Mouse (Mus musculus) limb, embryonic 11.5 days (tissue): ENCODE data around the gene Raph1. TPM values are rescaled to one million over a fixed set of nuclear protein-coding genes. Genes with fewer than 3 reads are reported as not detected.
A peak's percentile ranks its signal among the peaks of the same experiment; 100 is the strongest.

ENCODE experiments used
- ATAC-seq: fragments of 200-750 bp; cut with Nextera tagmentation; 2 replicates; pipeline ENCODE4 v1.8.0; 2017; ENCODE audit warnings: low read depth; ENCODE audit not compliant: insufficient number of reproducible peaks, low FRiP score, low TSS enrichment
- DNase-seq: peaks from one replicate; pipeline ENCODE4 v3.0.0-alpha.2; 2015; ENCODE audit warnings: low spot score
- H3K27ac ChIP-seq: fragments of 300-500 bp; sonication (generic); replicated peaks from 2 replicates; pipeline ENCODE4 v1.5.1; 2014; ENCODE audit warnings: low read depth, mild to moderate bottlenecking, low read length
- H3K27me3 ChIP-seq: fragments of 300-500 bp; sonication (generic); 2 replicates; pipeline ENCODE4 v1.6.1; 2014; ENCODE audit warnings: mild to moderate bottlenecking, low read length, mixed read lengths; ENCODE audit not compliant: control insufficient read depth, insufficient read depth
- H3K36me3 ChIP-seq: fragments of 300-500 bp; sonication (generic); 2 replicates; pipeline ENCODE4 v1.6.1; 2014; ENCODE audit warnings: mild to moderate bottlenecking, low read length, moderate library complexity, mixed read lengths; ENCODE audit not compliant: control insufficient read depth, insufficient read depth
- H3K4me1 ChIP-seq: fragments of 300-500 bp; sonication (generic); 2 replicates; pipeline ENCODE4 v1.6.1; 2014; ENCODE audit warnings: low read length, mixed read lengths; ENCODE audit not compliant: control insufficient read depth, insufficient read depth
- H3K4me2 ChIP-seq: fragments of 300-500 bp; sonication (generic); 2 replicates; pipeline ENCODE4 v1.6.1; 2014; ENCODE audit warnings: low read depth, mild to moderate bottlenecking, moderate library complexity; ENCODE audit not compliant: severe bottlenecking
- H3K4me3 ChIP-seq: fragments of 300-500 bp; sonication (generic); 2 replicates; pipeline ENCODE4 v1.5.1; 2014; ENCODE audit warnings: low read depth, low read length
- H3K9ac ChIP-seq: fragments of 300-500 bp; sonication (generic); 2 replicates; pipeline ENCODE4 v1.6.1; 2014; ENCODE audit warnings: mild to moderate bottlenecking, low read length
- H3K9me3 ChIP-seq: fragments of 300-500 bp; sonication (generic); 2 replicates; pipeline ENCODE4 v1.6.1; 2016; ENCODE audit warnings: low read length; ENCODE audit not compliant: control insufficient read depth
- WGBS: fragments of 180-500 bp; shearing (Covaris S2); extraction: QIAGEN DNeasy Blood & Tissue Kit; methylation state at CpG from one replicate; pipeline ENCODE4 v1.1.7; 2014; 5-methylcytosine and 5-hydroxymethylcytosine counted together
- polyA plus RNA-seq: library from polyadenylated mRNA; unstranded; fragments of >200 nt; fragmentation: Nextera tagmentation; extraction: Ambion mirVana; gene quantifications from 2 replicates; pipeline ENCODE4 v1.2.1, GENCODE M21; 2014

The Raph1 gene
- 19.0 and 20.7 TPM in 2 replicates for polyA plus RNA-seq

DNA sequence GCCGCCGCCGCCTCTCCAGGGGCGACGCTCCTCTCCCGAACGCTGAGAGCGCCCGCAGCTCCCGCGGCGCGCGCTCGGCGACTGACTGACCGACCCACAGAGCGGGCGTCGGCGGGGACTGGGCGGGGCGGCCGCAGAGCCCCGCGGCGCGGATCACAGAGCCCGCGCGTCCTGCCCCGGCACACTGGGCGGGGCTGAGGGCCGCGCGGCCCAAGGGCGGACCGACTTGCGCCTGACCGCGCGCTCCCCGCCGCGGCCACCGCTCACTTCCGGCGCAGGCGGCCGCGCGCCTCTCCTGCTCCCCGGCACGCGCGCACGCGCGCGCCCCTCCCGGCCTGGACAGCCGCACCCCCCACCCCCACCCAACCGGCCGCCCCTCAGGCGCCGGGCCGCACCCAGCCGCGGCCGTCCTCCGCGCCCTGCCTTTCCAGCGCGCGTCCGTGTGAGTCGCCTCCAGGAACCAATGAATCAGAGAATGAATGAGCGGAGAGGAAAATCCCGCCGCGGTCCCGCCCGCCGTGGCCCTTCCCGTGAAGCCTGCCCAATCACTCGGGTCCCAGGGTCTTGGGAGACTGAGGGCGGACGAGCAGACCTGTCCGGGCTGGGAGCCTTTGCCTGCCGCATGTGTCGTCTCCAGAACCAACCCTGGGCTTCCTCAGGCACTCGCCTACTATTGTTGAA lies at the start of gene Raph1:
Gene Raph1, minus strand, starts transcription at position 474 of the 681 bp plus-strand sequence.
- peak within 1 kb of the TSS; percentile 53 for H3K27ac ChIP-seq
- peak within 1 kb of the TSS; percentile 84 for H3K4me2 ChIP-seq
- H3K36me3 ChIP-seq: no peaks in the 10 kb centered on the region
- no peaks in the 10 kb centered on the region for H3K27me3 ChIP-seq
- H3K4me3 ChIP-seq: peak within 1 kb of the TSS; percentile 63
- H3K9ac ChIP-seq: peak within 1 kb of the TSS; percentile 71
- H3K9me3 ChIP-seq: no peaks in the 10 kb centered on the region
- under 1% methylated on average over 56 of the region's 92 CpGs for WGBS
- ATAC-seq (peak; percentile 96), DNase-seq (peak; percentile 85)
- no peaks in the 10 kb centered on the region for H3K4me1 ChIP-seq

DNA sequence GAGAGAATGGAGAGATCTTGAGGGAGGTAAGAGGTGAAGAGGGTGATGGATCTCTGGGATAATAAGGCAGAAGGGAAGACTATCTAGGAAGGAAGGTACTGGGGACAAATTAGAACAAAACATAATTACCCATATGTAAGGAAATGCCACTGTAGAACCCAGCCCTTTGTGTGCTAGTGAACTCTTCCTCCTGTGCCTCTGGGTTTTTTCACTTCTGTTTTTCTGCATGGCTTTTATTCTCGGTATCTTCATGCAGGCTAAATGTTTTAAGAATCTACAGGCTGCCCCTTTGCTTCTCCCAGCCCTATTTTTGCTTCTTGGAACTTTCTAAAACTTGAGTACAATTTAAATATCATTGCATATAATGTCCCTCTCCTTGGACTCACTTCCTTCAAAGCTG lies 48.8 kb upstream of the Raph1 start:
- H3K36me3 ChIP-seq: no peaks in the 10 kb centered on the region
- DNase-seq (no peak), ATAC-seq (no peak)
- H3K9me3 ChIP-seq: no peaks in the 10 kb centered on the region
- no peaks in the 10 kb centered on the region for H3K4me1 ChIP-seq
- no peak overlapping the region for H3K4me3 ChIP-seq
- WGBS: 79% methylated on average over 1 of the region's 1 CpGs
- H3K9ac ChIP-seq: no peak overlapping the region
- H3K27ac ChIP-seq: no peak overlapping the region
- no peaks in the 10 kb centered on the region for H3K27me3 ChIP-seq
- H3K4me2 ChIP-seq: no peak overlapping the region

DNA sequence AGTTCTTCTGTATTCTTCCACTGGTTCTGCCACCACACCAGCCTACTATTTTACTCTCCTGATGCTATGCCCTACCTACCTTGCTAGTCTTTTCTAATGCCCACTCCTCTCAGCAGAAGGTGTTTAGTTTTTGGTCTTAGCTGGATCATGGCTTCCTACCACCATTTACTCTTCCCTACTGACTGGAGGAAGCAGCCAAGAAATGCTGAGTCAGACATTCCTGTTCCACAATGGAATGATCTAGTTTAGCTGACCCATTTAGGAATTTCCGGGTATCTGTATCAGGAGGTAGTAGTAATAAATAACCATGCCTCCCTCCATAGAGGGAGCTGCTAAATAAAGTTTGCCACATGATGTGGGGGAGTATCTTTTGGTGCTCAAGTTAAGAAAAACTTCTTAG lies 48.0 kb upstream of the Raph1 start:
- Histone ChIP-seq H3K27me3 (no peaks in the 10 kb centered on the region), H3K36me3 (no peaks in the 10 kb centered on the region), H3K4me3 (no peak overlapping the region), H3K9me3 (no peaks in the 10 kb centered on the region), H3K4me2 (no peak overlapping the region), H3K9ac (no peak overlapping the region), H3K27ac (no peak overlapping the region), H3K4me1 (no peaks in the 10 kb centered on the region)
- no peak for DNase-seq
- no peak for ATAC-seq
- WGBS: 79% methylated on average over 1 of the region's 1 CpGs

DNA sequence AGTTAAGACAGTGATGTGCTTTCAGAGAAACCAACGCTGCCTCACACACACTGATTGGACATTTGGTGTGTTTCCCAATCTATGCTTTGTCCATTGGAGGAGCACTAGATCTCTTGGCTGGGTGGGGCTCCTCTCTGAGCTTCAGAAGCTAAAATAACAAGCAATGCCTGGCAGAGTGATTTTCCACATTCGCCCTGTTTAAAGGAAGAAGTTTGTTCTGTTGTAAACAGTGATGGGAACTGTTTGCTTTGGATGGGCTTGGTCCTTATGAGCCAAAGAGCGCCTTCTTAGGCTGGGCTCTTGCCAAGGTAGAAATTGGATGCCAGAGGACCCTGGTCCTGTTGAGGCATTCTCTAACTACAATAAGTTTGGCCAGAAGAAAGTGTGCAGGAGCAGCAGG lies 45.1 kb upstream of the Raph1 start:
- no peak overlapping the region for H3K27ac ChIP-seq
- no peaks in the 10 kb centered on the region for H3K9me3 ChIP-seq
- 92% methylated on average over 3 of the region's 3 CpGs for WGBS
- ATAC-seq (no peak), DNase-seq (no peak)
- H3K27me3 ChIP-seq: no peaks in the 10 kb centered on the region
- no peak overlapping the region for H3K9ac ChIP-seq
- H3K4me3 ChIP-seq: no peak overlapping the region
- H3K4me2 ChIP-seq: no peak overlapping the region
- H3K36me3 ChIP-seq: no peaks in the 10 kb centered on the region
- no peaks in the 10 kb centered on the region for H3K4me1 ChIP-seq

DNA sequence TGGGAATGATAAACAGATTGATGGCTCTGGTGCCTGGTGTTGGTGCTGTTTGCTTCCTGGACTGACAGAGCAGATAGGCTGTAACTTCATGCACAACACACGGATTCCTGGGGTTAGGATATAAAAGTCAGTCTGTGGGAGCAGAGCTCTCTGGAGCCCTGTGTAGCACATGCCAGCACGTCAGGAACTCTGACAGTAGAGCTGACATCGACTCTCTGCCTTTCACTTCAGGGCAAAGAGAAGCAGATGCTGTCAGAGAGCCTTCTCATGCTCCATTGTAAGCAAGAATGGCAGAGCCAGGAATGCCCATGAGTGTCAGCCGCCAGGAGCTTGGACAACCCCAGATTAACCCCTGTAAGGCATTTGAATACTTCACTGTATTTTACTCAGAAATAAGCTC lies 43.7 kb upstream of the Raph1 start:
- H3K36me3 ChIP-seq: no peaks in the 10 kb centered on the region
- H3K4me1 ChIP-seq: no peaks in the 10 kb centered on the region
- no peak overlapping the region for H3K4me2 ChIP-seq
- H3K9ac ChIP-seq: no peak overlapping the region
- H3K27me3 ChIP-seq: no peaks in the 10 kb centered on the region
- H3K27ac ChIP-seq: no peak overlapping the region
- DNase-seq: no peak
- ATAC-seq: no peak
- 80% methylated on average over 4 of the region's 4 CpGs for WGBS
- H3K9me3 ChIP-seq: no peaks in the 10 kb centered on the region
- H3K4me3 ChIP-seq: no peak overlapping the region

DNA sequence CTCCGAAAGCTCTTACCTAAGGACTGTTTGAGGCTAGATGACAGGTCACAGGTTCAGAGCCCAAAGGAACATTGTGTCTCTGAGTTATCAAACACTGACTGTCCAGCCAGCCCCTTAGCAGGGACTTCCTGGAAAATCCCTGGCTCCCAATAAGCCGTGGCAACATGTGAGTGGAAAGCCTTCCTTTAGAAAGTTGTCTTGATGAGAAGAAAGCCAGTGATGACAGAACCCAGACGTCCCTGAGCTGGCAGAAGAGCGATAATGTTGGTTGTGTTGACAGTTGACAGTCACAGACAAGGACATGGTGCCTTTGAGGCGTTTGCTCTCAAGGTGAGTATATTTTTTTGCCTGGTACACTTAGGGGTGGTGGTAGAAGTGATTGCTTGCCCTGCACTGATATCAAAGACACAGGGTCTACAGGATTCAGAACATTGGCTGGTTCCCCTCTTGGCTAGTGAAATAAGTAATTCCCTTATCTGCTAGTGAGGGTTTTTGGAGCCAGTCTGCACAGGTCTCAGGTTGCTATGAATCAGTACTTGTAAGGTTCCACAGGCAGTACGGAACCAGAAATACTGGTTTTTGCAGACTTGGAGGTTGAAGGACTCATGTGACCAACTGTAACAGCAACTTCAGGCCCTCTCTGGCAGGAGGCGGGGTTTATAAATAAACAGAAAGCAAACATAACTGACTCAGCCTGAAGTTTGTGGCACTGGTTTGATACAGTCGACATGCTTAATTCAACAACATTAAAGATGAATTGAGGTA lies 42.3 kb upstream of the Raph1 start:
- Histone ChIP-seq H3K9me3 (no peaks in the 10 kb centered on the region), H3K4me3 (no peak overlapping the region), H3K4me1 (no peaks in the 10 kb centered on the region), H3K27me3 (no peaks in the 10 kb centered on the region), H3K27ac (no peak overlapping the region), H3K9ac (no peak overlapping the region), H3K4me2 (no peak overlapping the region), H3K36me3 (no peaks in the 10 kb centered on the region)
- ATAC-seq (no peak), DNase-seq (no peak)
- 78% methylated on average over 8 of the region's 8 CpGs for WGBS

DNA sequence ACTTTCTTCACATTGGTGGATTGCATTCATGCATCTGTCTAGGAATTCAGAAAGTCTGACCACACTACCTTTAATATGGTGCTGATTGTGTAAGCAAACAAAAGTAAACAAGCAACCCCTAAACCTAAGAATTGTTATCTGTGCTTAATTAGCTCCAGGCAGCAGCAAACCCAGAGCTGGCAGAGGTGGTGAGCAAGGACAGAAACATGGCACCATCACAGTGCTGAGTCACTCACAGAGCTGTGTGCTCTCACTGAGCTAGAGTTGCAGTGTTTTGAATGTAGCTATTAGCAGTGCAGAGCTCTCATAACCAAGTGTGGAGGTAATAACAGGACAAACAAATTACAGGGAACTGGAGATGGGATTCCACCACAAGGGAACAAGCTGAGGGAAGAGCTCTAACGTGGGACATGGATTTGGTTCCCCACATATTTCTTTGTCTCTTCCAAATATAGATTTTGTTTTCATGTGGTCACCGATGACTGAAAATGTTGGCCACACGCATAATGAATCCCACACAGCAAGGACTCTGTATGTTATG lies 37.6 kb upstream of the Raph1 start:
- 90% methylated on average over 3 of the region's 3 CpGs for WGBS
- ATAC-seq: no peak

DNA sequence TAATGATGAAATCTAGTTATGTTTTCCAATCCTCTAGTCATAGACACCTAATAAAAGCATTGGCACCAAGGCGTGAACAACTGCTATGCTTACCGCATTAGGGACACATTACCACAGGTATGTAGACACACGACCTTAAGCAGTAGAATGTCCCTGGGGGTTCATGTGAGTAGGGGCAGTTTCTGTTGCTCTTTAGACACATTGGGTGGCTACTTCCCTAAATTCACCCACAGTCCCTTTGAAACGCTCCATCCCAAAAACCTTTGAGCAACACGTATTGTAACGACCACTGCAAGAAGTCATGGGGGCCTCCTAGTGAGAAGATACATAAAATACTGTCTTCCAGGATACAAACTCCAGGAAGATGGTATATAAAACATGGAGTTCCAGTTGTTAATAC lies 33.8 kb upstream of the Raph1 start:
- Histone ChIP-seq H3K36me3 (no peaks in the 10 kb centered on the region), H3K27me3 (no peaks in the 10 kb centered on the region), H3K9me3 (no peaks in the 10 kb centered on the region), H3K27ac (no peak overlapping the region), H3K4me1 (no peaks in the 10 kb centered on the region), H3K4me2 (no peak overlapping the region), H3K4me3 (no peak overlapping the region), H3K9ac (no peak overlapping the region)
- ATAC-seq (no peak), DNase-seq (no peak)
- 82% methylated on average over 6 of the region's 6 CpGs for WGBS

More for the DNA sequence above, 37.6 kb upstream of the Raph1 start:
- DNase-seq: no peak
- Histone ChIP-seq H3K4me3 (no peak overlapping the region), H3K4me1 (no peaks in the 10 kb centered on the region), H3K4me2 (no peak overlapping the region), H3K9me3 (no peaks in the 10 kb centered on the region), H3K27ac (no peak overlapping the region), H3K27me3 (no peaks in the 10 kb centered on the region), H3K9ac (no peak overlapping the region), H3K36me3 (no peaks in the 10 kb centered on the region)
